ENCODE assay signal across 25 mouse cellular contexts in genomic region chr5:139466801-139467200, GRCm38 (mm10). TPM values are rescaled to one million over a fixed set of nuclear protein-coding genes. Genes with fewer than 3 reads are reported as not detected.
"Had no signal": no experiment of that assay in that cellular context is flagged by ENCODE, and none has a peak within 500 bp of the region (broad histone marks: within the 10 kb centered on the region; RNA-seq: fewer than 3 reads in every experiment).

No protein-coding gene starts in this region.

- H3K27me3 ChIP-seq: heart, embryonic 15.5 days; hindbrain, embryonic 15.5 days; kidney, embryonic 15.5 days; limb, embryonic 13.5 days; liver, embryonic 12.5 days had no signal

- H3K4me3 ChIP-seq: heart, adult 2 months; heart, embryonic 13.5 days; heart, embryonic 15.5 days; hindbrain, embryonic 13.5 days; hindbrain, embryonic 15.5 days; kidney, embryonic 15.5 days; left cerebral cortex, adult 2 months; limb, embryonic 13.5 days; limb, embryonic 15.5 days; liver, embryonic 12.5 days had no signal

- H3K9me3 ChIP-seq: heart, embryonic 13.5 days; heart, embryonic 15.5 days; hindbrain, embryonic 13.5 days; hindbrain, embryonic 15.5 days; kidney, embryonic 15.5 days; limb, embryonic 13.5 days; limb, embryonic 15.5 days; liver, embryonic 12.5 days had no signal

- DNase-seq: gastrocnemius, postnatal 14 days; gastrocnemius, postnatal 36 days; heart, adult 11 months; heart, adult 2 months; heart, postnatal 14 days; heart, postnatal 36 days; kidney, adult 11 months; kidney, adult 2 months; kidney, adult 9 months; kidney, postnatal 14 days; kidney, postnatal 36 days had no signal

- H3K27ac ChIP-seq: heart, adult 2 months; heart, embryonic 13.5 days; heart, embryonic 15.5 days; hindbrain, embryonic 13.5 days; hindbrain, embryonic 15.5 days; hindbrain, postnatal 0 days; kidney, embryonic 15.5 days; kidney, postnatal 0 days; left cerebral cortex, adult 2 months; limb, embryonic 13.5 days; limb, embryonic 15.5 days; liver, embryonic 12.5 days; liver, embryonic 14.5 days had no signal

- H3K4me1 ChIP-seq: heart, embryonic 13.5 days; heart, embryonic 15.5 days; hindbrain, embryonic 13.5 days; hindbrain, embryonic 15.5 days; kidney, embryonic 15.5 days; limb, embryonic 13.5 days; limb, embryonic 15.5 days had no signal

- H3K9ac ChIP-seq: heart, embryonic 13.5 days; heart, embryonic 15.5 days; hindbrain, embryonic 13.5 days; hindbrain, embryonic 15.5 days; kidney, embryonic 15.5 days; limb, embryonic 13.5 days; limb, embryonic 15.5 days; liver, embryonic 12.5 days; liver, embryonic 14.5 days had no signal

- ATAC-seq: hindbrain, postnatal 0 days; liver, embryonic 12.5 days had no signal

RNA-seq across cellular contexts. Expression of gene Gper1, which starts 43.9 kb away (rescaled TPM):
- total RNA-seq: hematopoietic stem cell, adult 5-6 weeks; liver, adult 2 months had no signal
